Mouse (Mus musculus) urinary bladder, postnatal 14 days (tissue): Measurements from ENCODE around the gene Ecm1.
A peak's percentile ranks its signal among the peaks of the same experiment; 100 is the strongest.
"Not testable (repeated sequence)": the region's sequence is repeated elsewhere in the genome, so short reads cannot be mapped to it uniquely, and the experiment has no call there.

Source experiments
- DNase-seq: peaks from one replicate; pipeline ENCODE4 v3.0.0; 2021; ENCODE audit warnings: low spot score

The Ecm1 gene

DNA sequence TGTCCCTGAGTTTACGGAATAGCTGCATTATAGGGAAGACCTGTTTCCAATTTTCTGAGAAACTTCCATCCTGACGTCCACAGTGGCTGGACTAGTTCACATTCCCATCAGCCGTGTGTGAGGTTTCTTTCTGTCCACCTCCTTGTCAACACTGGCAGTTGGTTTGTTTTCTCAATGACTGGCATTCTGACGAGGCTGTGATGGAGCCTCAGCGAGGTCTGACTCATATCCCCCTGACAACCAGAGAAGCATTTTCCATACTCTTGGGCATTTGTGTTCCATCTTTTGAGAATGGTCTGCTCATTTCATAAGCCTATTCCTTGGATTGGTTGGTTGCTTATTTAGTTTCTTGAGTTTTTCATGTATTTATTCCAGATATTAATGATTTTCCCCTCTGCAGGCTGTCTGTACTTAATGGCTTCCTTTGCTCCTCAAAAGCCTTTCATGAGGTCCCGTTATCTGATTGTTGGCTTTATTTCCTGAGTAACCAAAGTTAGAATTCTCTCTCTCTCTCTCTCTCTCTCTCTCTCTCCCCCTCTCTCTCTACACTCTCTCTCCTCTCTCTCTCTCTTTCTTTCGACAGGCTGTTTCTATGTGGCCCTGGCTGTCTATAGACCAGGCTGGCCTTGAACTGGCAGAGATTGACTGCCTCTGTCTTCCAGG, 12.5 kb downstream of the Ecm1 start:
- no peak for DNase-seq

DNA sequence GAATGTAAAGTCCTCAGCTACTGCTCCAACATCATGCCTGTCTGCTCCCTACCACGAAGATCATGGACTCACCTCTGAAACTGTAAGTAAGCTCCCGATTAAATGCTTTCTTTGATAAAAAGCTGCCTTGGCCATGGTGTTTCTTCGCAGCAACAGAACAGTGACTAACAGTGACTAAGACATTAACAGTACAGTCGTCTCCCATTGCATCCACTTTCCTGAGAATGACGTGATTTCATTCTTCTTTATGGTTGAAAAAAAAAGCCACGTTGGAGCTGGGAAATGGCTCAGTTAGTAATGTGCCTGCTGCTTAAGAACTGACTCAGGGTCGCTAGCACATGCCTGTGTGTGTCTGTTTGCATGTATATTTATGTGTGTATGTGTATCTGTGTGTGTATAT, 13.5 kb downstream of the Ecm1 start:
- DNase-seq, result no peak

DNA sequence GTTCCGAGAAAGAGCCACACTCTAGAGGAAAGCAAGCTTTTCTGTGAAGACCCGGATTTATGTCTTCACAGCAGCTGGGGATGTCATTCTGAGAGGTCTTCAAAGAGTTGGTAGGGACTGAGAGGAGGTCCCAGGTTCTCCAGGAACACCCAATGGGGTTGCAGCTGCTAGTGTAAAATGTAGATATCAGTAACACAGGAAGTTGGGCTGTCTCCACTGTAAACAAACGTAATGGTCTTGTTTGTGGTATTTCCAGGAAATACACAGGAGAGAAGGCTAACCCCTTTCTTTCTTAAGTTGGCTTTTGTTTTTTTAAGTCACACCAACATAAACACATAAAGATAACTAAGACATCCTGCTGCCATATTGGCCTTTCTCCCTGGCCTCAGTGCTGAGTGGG, 17.0 kb downstream of the Ecm1 start:
- DNase-seq, result no peak

DNA sequence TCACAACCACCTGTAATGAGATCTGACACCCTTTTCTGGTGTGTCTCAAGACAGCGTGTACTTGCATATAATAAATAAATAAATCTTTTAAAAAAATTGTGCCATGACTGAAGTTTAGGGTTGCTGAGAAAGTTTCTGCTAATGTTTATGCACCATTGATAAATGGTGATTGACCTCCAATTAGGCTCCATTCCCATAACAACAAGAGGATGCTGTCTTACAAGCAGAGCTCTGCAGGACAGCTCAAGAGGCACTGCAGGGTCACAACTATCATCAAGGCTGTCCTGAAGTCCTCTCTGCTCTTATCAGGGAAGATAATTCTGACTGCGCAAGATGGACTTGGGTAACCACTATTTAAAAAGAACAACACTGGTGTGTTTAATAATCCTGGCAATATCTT, 21.2 kb downstream of the Ecm1 start:
- DNase-seq, result no peak

DNA sequence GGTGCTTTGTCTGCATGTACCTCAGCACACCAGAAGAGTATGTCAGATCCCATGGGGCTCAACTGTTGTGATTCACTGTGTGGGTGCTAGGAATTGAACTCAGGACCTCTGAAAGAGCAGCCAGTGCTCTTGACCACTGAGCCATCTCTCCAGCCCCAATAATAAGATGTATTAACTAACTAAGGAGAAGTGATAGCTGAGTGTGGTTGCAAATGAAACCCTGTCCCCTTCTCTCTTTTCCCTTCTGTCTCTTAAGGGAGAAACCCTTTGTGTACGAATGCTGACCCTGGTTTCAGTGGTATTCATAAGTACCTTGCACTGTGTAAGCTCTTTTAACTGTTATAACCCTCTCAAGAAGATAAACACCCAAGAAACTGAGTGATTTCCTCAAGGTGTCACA, 23.3 kb downstream of the Ecm1 start:
- no peak for DNase-seq

DNA sequence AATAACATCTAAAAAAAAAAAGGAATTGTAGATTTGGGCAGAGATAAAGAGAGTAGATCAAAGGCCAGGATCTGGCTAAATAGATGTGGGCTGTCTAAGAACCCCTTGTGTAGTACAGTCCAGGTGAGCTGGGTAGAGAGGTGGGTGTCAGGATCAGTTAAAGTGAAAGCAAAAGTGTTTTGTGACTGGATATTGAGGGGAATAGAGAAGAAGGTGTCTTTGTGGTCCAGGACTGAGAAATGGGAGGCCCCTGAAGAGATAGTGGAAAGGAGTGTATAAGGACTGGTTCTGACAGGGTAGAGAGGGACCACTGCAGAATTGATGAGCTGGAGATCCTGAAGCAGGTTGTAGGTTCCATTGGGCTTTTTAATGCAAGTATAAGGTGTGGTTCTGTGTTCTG, 29.4 kb downstream of the Ecm1 start:
- DNase-seq, result no peak

DNA sequence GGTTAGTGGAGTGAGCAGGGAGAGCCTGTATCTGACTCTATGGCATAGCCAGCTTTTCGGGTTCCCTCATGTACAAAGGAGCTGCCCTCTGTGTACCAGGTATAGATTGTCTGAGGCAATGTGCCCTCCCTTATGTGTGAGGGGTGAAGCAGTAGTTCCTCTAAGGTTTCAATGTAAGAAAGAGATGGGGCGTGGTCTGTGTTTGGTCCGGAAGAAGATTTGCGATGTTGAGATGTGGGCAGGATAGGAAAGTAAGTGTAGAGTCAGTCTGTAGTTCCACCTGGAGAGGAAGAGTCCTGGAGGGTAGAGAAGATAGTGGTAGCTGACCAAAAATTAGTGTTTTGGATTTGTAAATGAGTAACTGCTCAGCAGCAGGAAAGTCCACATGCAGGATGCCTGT, 30.3 kb downstream of the Ecm1 start:
- DNase-seq, result no peak

DNA sequence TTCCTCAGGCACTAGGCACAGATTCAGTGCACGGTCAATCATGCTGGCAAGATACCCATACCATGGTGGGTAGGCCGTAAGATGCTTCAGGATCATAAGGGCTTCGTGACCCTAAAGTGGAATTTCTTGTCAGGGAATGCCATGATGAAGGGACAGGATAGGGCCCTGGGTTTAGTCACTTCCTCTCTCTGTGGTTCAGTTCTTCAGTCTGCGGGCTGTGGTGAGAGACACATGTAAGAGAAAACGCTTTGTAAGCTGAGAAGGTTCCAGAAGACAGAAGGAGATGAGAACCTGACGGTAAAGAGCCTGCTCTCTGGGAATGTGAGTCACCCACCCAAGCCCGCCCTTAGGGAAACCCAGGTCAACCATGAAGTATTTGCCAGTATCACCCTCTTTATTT, 31.9 kb downstream of the Ecm1 start:
- no peak for DNase-seq

DNA sequence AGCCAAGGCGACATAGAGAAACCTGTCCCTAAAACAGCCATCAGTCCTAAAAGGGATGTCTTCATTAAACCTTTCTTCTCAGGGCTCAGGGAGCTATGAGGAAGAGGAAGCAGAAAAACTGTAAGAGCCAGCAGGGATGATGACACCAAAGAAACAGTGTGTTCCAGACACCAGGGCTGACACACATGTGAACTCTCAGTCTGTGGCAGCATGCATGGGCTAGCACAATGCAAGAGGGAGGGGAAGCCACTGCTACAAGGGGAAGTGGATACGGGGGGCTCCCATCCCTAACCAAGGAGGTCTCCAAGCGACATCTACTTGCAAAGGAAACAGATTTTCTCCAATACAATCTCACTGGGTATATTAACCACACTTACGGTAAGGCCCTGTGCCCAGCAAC, 33.1 kb downstream of the Ecm1 start:
- DNase-seq, result no peak

DNA sequence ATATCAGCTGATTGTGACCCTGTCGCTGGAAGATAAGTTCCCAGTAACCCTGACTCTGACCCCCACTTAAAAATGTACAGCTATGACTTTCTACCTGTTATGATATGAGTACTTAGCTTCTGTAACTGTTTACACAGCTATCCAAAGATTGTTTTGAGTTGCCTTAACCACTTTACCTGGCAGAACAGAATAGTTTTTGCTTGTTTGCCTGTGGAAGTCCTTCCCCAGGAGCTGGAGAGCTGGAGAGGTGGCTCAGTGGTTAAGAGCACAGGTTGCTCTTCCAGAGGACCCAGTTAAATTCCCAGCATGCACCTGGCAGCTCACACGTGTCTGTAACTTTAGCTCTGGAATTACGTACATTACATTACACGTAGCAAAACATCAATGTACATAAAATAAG, 34.8 kb downstream of the Ecm1 start:
- DNase-seq, result no peak

DNA sequence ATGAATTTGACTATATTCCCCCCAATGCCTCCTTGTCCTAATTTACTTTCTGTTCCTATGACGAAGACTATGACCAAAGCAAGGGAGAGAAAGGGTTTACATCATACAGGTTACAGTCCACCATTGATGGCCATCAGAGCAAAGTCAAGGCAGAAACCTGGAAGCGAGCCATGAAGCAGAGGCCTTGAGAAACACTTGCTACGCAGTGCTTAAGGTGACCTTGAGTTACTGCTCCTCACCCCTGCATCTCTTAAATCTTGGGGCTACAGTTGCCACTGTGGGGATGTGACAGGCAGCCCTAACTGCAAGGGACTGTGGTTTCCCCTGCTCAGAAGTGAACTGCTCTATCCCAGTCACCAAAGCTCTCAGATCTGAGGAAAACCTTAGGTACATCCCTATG, 36.1 kb downstream of the Ecm1 start:
- no peak for DNase-seq

DNA sequence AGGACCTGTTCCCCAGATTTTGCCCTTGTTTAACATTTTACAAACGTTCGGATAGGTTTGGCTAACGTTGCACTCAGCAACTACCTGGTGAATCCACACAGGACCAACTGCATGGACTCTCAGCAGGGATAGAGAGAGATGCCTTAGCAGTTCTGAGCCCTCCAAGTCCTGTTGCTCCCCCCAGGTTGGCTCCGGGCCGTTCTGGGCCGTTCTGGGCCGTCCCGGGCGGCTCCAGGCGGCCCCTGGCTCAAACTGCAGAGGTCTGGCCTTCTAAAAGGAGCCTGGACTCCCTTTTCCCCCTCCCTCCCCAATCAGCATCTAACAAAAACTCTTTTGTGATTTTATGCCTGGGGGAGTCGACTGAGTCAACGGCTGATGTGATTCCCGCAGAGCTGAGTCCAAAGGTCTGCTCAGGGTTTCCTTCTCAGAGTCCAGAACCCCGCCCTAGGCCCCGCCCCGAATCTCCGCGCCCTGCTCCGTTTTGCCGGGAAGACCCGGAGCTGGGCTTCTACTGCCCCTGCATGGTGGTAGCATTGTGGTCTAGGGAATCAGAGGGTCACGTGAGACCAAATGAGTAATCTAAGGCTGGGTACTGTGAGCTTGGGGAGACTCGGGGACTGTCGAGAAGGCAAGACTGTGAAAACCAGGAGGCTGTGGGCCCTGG, 37.4 kb downstream of the Ecm1 start:
- DNase-seq, result peak; percentile 84

DNA sequence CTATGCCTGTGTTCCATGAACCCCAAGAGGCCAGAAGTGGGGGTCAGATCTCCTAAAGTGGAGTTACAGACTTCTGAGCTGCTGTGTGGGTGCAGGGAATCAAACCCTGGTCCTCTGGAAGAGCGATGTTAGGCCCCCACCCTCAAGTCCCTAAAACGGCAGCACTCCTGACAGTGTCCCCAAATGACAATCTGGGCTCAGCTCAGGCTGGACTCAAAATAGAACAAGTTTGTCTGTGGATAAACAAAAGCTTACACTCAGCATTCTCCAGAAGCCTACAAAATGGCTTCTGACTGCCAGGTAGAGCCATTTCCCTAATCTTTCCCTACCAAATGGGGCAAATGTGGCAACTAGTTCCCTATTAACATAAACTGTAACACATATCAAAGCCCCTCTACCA, 38.3 kb downstream of the Ecm1 start:
- DNase-seq, result no peak

DNA sequence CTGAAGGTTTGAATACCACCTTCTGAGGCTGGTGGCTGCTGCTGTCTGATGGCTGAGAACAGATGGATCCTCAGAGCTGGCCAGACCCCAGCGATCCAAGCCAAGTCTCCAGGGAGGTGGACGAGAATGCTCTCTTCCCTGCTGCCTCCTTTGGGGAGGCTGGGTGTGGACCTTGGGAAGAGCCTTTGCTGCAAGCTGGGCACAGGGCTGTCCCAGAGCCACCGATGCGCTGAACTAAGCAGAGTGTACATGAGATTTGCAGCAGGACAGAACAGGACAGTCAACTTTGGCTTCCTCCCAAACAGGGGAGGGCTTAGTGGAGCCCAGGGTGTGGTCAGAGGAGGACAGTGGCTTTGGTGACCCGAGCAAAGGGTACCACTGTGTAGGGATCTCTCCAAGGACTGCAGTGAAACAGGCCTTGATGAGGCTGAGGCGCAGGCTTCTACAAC, 39.1 kb downstream of the Ecm1 start:
- no peak for DNase-seq

DNA sequence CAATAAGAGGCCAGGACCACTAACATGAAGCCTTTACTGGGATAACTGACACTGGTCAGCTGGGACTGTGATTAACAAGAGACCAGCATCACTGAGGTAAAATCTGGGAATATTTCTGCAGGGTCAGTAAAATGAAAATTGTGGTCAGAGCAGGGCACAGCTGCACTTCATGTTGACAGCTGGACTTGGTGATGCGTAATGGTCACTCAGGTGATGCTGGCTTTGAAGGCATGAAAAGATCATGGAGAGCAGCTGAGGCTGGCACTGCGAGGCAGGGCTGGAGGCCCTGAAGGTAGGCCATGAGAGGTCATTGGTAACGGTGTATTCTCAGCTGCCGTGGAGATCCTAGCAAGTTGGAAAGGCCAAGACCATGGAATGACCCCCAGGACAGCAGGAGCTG, 41.1 kb downstream of the Ecm1 start:
- DNase-seq, result no peak

DNA sequence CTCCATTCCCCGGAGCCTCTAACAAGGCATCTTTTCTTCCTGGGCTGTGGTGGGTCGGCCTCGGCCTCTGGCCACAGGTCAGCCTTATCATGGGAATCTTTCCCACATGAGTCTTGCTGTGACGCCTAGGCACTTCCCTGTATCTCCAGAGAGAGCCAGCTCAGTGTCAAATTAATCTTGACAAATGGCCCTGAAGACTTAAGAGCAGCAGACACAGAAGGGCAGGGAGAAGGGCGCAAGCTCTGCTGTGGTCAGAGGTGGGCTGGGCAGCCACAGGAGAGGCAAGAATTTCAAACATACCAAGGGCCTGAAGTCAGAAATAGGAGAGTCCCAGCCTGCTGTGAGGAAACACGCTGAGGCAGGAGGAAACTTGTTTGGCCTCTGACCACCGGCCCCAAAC, 43.0 kb downstream of the Ecm1 start:
- peak; percentile 79 for DNase-seq

DNA sequence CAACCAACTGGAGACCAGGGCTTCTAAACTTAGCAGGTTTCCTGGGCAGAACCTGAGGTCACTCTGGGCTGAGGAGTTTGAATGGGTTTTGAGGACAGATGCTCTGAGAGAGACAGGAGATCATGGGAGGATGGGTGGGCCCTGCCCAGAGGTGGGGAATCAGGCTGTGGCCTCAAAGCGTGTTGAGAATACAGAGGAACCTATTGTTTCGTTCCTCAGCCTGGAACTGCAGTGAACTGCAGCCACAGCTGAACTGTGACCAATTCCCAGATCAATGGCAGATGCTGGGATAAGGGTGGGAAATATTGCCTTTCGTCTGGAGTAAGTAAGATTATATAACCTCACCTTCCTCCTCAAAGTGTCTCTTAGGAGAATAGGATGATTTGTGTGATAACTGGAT, 43.6 kb downstream of the Ecm1 start:
- no peak for DNase-seq

DNA sequence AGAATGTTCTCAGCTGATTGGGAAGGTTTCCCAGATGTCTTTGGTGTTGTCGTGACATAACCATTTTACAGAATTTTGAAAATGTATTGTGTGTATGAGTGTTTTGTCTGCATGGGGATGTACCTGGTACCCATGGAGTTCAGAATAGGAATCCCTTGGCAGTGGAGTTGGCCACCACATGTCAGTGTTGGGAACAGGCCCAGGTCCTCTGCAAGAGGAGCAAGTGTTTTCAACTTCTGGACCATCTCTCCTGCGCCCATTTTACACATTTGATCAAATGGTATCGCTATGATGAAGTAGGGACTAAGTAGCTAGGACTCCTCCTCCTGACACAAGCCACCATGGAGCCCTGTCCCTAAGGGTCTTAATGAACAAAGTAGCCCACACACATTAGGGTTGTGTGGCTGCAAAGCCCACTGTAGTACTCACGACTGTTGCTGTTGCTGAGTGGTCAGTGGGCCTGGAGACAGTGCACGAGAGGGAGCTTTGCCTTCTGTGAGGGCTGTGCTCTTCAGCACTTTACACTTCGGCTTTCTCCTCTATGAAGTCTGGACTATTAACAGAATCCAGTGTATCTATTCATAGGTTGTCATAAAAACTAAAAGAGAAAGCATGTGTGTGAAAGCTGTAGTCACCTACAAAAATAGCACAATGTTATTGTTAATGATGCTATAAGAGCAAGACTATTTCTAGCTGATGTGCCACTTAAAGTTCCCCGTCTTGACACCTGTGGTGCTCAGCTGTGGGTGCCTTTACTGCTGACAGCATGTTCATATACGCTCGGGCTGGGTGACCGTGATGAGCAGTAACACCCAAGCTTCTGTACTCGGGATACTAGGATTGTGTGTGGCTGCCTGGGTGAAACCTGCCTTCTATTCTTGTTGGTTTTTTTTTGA, 44.3 kb downstream of the Ecm1 start:
- no peak for DNase-seq

DNA sequence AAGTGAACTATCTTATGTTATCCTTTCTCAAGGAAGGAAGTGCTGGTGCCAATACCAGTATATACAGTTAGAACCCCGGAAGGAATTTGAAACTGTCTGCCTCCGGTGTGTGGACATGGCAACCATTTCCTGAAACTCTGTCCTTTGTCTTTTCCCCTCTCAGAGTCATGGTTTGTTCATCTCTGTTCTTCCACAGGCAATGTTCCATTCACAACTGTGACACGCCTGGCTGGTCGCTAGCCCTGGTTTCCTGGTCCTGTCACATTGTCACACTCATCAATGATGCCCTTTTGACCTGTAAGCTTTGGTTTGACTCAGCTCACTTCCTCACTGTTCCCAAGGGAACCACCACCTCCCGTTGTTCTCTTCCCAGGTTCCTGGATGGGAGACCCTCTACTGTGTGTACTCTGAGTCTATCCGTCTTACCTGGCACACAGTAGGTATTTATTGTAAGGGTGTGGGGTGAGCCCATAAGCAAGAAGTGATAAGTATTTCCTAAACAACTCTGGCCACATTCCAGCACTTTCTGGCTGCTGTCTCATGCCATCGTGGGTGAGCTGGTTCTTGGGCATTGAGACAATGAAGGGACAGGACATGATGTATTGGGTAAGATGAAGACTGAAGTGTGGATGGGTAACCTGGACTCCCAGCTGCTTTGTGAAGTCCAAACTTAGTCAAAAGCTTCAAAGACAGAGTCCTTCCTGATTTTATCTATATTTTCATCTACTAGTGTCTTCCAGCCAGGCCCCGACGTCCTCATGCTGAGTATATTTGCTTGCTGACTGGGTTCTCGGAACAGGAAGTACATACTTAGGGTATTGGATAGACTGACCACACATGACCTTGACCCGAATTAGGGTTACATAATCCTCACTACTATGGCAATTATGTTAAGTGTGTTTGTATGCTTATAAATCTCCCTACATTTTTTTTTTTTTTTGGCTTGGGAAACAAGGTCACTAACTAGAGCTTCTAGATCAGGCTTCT, 45.3 kb downstream of the Ecm1 start:
- DNase-seq, result no peak

DNA sequence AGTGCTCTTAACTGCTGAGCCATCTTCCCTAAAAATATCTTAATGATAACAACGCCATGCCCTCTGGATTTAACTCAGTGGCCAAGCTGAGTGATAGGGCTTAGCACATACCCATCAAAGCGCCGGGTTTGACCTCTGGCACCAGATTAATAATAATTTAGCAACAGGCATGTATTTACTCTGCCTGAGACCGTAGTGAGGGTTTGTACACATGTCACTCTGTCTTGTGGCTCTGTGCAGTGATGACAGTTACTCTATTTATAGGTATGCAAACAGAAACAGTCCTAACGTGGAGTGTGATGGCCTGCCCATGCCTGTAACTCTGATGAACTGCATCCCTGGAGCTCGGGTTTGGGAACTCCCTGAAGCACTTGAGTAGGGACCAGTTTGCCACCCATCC, 46.7 kb downstream of the Ecm1 start:
- no peak for DNase-seq

DNA sequence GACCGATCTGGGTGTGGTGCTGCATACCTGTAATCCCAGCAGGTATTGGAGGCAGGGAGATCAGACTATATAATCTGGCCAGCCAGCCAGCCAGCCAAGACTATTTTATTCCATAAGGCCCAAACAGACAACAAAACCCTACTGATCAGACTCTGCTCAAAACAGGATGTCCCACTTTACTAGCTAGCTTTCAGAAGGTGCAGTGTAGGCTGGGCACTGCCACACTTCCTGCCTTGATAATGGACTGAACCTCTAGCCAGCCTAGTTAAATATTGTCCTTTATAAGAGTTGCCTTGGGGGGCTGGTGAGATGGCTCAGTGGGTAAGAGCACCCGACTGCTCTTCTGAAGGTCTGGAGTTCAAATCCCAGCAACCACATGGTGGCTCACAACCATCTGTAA, 48.8 kb downstream of the Ecm1 start:
- DNase-seq, result not testable (repeated sequence)

DNA sequence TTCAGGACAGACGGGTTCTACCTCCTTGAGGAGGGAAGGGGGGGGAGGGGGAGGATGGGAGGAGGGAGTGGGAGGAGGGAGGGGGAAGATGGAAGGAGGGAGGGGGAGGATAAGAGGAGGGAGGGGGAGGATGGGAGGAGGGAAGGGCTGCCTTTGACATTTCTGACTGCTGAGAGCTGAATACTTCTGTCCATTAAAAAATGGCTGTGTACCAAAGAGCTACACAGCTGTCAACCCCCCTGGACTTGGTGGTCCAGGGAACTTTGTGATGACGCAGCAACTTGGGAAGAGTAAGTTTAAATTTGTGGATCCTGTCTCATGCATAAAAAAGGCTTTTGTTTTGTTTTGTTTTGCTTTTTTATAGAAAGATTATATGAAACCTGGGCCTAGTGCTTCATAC, 49.4 kb downstream of the Ecm1 start:
- no peak for DNase-seq
